Comparison of ENCODE assay signal across 8 mouse cellular contexts in the genomic region with DNA sequence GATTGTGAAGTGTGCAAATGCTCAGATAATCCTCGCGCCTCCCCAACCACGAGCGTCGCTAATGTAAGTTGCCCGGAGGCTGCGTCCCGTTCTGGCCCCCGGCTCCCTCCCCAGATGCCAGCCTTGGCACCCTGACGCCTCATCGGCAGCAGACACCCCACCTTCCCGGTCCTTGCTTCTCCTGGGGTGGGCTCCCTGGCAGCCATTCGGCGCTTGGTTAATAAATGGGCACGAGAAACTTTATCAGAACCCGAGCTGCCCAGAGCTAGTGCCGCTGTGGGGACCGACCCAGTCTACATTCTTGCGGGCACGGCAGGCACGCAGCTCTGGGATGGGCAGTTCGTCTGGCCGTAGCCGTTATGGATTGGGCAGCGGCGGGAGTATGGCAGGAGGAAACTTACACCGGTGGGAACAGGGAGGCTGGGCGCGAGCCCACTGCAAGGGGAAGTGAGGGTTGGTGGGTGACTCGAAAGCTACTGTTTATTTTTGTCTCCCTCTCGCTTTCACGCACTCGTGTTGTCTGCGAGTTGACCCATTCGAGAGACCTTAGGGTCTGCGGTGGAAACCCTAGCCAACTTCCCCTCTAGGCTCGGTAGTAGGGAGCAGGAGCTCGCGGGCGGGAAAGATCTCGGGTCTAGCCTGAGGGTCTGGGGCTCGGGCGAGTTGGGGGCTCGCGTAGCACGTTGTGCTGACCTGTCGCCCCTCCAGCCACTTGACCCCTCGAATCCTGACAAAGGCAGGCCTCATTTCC. TPM values are rescaled to one million over a fixed set of nuclear protein-coding genes. Genes with fewer than 3 reads are reported as not detected.
DNase-seq lines count a peak whose midpoint lies in the region; ATAC-seq and TF ChIP-seq lines count a peak whose summit lies in the region.

No protein-coding gene starts in this region.

- DNase-seq in urinary bladder, adult 18-20 months (ENCODE audit: low spot score in 2 of 2), result peak; percentile 41 to 80
- DNase-seq in urinary bladder, postnatal 10 days (ENCODE audit: low spot score), result no peak
- peak; percentile 76 for DNase-seq in embryonic facial prominence, embryonic 10.5 days (ENCODE audit: low spot score)
- DNase-seq in heart, adult 8-10 months (ENCODE audit: low spot score), result peak; percentile 61
- DNase-seq in kidney, adult 2 months, result peak; percentile 64
- DNase-seq in liver, postnatal 0 days, result peak; percentile 70
- DNase-seq in testis, postnatal 14 days (ENCODE audit: low spot score), result peak; percentile 67

- H3K9me3 ChIP-seq in embryonic facial prominence, embryonic 10.5 days, result no peaks in the 10 kb centered on the region
- H3K9me3 ChIP-seq in liver, postnatal 0 days (ENCODE audit: low read length), result no peaks in the 10 kb centered on the region
- no peaks in the 10 kb centered on the region for H3K9me3 ChIP-seq in neural tube, embryonic 13.5 days

- peaks cover 12% of the 10 kb centered on the region for H3K36me3 ChIP-seq in embryonic facial prominence, embryonic 10.5 days (replicated peaks)
- H3K36me3 ChIP-seq in kidney, adult 2 months (ENCODE audit: control insufficient read depth, insufficient read depth, low read length), result no peaks in the 10 kb centered on the region
- H3K36me3 ChIP-seq in liver, postnatal 0 days (replicated peaks; ENCODE audit: insufficient read depth, low read length), result 0 out of 2 replicates have a peak, but pooled peaks cover 4% of the 10 kb centered on the region
- H3K36me3 ChIP-seq in neural tube, embryonic 13.5 days, result no peaks in the 10 kb centered on the region

- H3K27ac ChIP-seq in embryonic facial prominence, embryonic 10.5 days (replicated peaks), result peak overlapping the region; percentile 100
- peak overlapping the region; percentile 94 for H3K27ac ChIP-seq in kidney, adult 2 months (ENCODE audit: insufficient read depth, low read depth, low read length)
- peak overlapping the region; percentile 99 for H3K27ac ChIP-seq in liver, postnatal 0 days (ENCODE audit: low read depth)
- peak overlapping the region; percentile 99 for H3K27ac ChIP-seq in neural tube, embryonic 13.5 days (replicated peaks)

- peak overlapping the region; percentile 91 for H3K9ac ChIP-seq in liver, postnatal 0 days (replicated peaks)
- peak overlapping the region; percentile 97 for H3K9ac ChIP-seq in neural tube, embryonic 13.5 days

- no peak for TF ChIP-seq EP300 in liver, postnatal 0 days (IDR thresholded peaks at IDR 0.05; ENCODE audit: low read depth)

- peaks cover 47% of the 10 kb centered on the region for H3K4me1 ChIP-seq in embryonic facial prominence, embryonic 10.5 days
- peaks cover 16% of the 10 kb centered on the region; the same call in 1 of the 2 replicates for H3K4me1 ChIP-seq in kidney, adult 2 months (ENCODE audit: control insufficient read depth, insufficient read depth, low read length)
- peaks cover 28% of the 10 kb centered on the region for H3K4me1 ChIP-seq in liver, postnatal 0 days (ENCODE audit: insufficient read depth)
- H3K4me1 ChIP-seq in neural tube, embryonic 13.5 days (replicated peaks), result peaks cover 49% of the 10 kb centered on the region

- no peaks in the 10 kb centered on the region for H3K27me3 ChIP-seq in embryonic facial prominence, embryonic 10.5 days (replicated peaks; ENCODE audit: low read depth, poor library complexity, severe bottlenecking)
- no peaks in the 10 kb centered on the region for H3K27me3 ChIP-seq in kidney, adult 2 months (replicated peaks; ENCODE audit: control insufficient read depth, insufficient read depth, low read length)
- H3K27me3 ChIP-seq in liver, postnatal 0 days (ENCODE audit: insufficient read depth, low read length), result no peaks in the 10 kb centered on the region
- no peaks in the 10 kb centered on the region for H3K27me3 ChIP-seq in neural tube, embryonic 13.5 days

- no peak for ATAC-seq in liver, postnatal 0 days
- ATAC-seq in neural tube, embryonic 13.5 days (ENCODE audit: low read depth), result 0 out of 2 replicates have a peak, but pooled peaks have one; percentile 6

- H3K4me2 ChIP-seq in liver, postnatal 0 days (ENCODE audit: low read depth, low read length), result peak overlapping the region; percentile 95
- H3K4me2 ChIP-seq in neural tube, embryonic 13.5 days, result peak overlapping the region; percentile 82

- TF ChIP-seq CTCF in kidney, adult 2 months (conservative IDR thresholded peaks at IDR 0.05; ENCODE audit: insufficient read depth, insufficient read length, low read depth, low read length), result no peak
- no peak for TF ChIP-seq CTCF in liver, postnatal 0 days (IDR thresholded peaks at IDR 0.05; ENCODE audit: low read depth)

- under 1% methylated on average over 48 of the region's 48 CpGs for WGBS in embryonic facial prominence, embryonic 10.5 days
- under 1% methylated on average over 48 of the region's 48 CpGs for WGBS in kidney, adult 2 months
- WGBS in liver, postnatal 0 days (ENCODE audit: insufficient replicate concordance), result under 1% methylated on average over 48 of the region's 48 CpGs
- under 1% methylated on average over 48 of the region's 48 CpGs for WGBS in neural tube, embryonic 13.5 days

- peak overlapping the region; percentile 95 for H3K4me3 ChIP-seq in embryonic facial prominence, embryonic 10.5 days
- peak overlapping the region; percentile 92 for H3K4me3 ChIP-seq in kidney, adult 2 months (ENCODE audit: insufficient read depth, low read depth, low read length)
- peak overlapping the region; percentile 63 for H3K4me3 ChIP-seq in liver, postnatal 0 days (ENCODE audit: low read depth, low read length)
- peak overlapping the region; percentile 92 for H3K4me3 ChIP-seq in neural tube, embryonic 13.5 days

- no peak for TF ChIP-seq POLR2A in kidney, adult 2 months (IDR thresholded peaks at IDR 0.05; ENCODE audit: low read depth, low read length)

RNA-seq across cellular contexts. Expression of a gene that starts 1.5 kb away (rescaled TPM):
- 208 and 232 TPM in 2 replicates for polyA plus RNA-seq in embryonic facial prominence, embryonic 10.5 days (2016; fragmentation: Nextera tagmentation; extraction: Ambion mirVana)
- total RNA-seq in heart, adult 8-10 months (2022), result 100 to 1,000 TPM; 196 to 226 (median 214) TPM
- 32.0 and 61.3 TPM in 2 replicates for polyA plus RNA-seq in kidney, adult 2 months (2012; rRNA removed)
- 54.5 and 60.4 TPM in 2 replicates for polyA plus RNA-seq in liver, postnatal 0 days (2015; fragmentation: Nextera tagmentation; extraction: Ambion mirVana)
- 128 and 130 TPM in 2 replicates for polyA plus RNA-seq in neural tube, embryonic 13.5 days (2015; fragmentation: Nextera tagmentation; extraction: Ambion mirVana)
